Mouse (Mus musculus) fat pad, adult 2 months (tissue): ENCODE data around the gene Tmem164.
"Not testable (repeated sequence)": the region's sequence is repeated elsewhere in the genome, so short reads cannot be mapped to it uniquely, and the experiment has no call there.

Experiments used
- DNase-seq: peaks from one replicate; pipeline ENCODE4 v3.0.0-alpha.2; 2011; ENCODE audit warnings: low read depth, low spot score; ENCODE audit errors: extremely low read depth

Tmem164 gene

DNA sequence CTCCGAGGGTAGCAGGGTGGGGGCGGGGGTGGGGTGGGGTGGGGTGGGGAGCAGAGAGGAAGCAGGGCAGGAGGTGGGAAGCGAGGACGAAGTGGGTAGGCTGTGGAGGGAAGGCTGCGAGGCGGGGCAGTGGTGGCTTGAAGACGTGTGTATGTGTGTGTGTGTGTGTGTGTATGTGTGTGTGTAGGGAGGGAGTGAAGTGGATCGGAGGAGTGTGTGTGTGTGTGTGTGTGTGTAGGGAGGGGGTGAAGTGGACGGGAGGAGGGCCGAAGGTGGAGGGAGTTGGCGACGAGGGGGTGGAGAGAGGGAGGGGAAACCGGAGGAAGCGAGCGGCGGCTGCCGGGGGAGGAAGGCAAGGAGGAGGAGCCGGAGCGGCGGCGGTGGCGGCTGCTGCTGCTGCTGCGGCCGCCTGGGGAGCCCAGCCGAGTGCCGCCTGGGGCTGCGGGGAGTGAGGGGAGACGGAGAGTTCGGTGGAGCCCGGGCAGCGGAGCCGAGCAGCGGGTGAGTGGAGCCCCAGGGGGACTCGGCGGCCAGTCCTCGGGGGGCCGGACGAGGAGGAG is at the start of gene Tmem164:
Gene Tmem164 (plus strand): TSS at position 351 of the 560 bp plus-strand sequence.
- no peak for DNase-seq

DNA sequence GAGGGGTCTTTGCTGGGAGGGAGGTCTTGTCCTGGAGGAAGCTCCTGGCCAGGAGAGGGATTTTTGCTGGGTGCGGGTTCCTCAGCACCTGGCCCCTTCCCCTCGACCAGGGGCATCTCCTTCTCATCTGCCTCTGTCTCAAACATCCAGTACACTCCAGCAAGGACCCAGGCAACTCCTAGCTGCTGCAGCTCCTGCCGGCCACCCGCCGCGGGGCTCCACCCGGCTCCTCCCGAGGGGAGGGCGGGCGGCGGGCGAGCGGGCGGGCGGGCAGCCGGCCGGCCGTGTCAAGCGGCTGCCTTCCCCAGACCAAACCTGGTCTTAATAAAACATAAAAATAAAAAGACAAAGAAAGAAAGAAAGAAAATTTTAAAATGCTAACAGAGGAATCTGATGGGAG is 48.2 kb upstream of the Tmem164 start:
- not testable (repeated sequence) for DNase-seq

DNA sequence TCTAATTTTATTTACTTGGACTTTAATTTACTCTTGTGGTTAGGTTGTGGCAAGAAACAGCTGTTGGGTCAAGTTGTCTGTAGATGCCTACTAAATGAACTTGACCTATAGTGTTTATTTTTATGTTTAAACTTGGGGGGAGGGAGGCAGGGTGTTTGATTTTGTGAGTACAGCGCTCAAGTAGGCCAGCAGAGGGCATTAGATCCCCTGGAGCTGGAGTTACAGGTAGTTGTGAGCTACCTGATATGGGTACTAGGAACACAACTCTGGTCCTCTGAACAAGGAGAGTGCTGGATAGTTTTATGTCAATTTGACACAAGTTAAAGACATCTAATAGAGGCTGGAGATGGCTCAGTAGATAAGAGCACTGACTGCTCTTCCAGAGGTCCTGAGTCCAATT is 34.0 kb upstream of the Tmem164 start:
- no peak for DNase-seq

DNA sequence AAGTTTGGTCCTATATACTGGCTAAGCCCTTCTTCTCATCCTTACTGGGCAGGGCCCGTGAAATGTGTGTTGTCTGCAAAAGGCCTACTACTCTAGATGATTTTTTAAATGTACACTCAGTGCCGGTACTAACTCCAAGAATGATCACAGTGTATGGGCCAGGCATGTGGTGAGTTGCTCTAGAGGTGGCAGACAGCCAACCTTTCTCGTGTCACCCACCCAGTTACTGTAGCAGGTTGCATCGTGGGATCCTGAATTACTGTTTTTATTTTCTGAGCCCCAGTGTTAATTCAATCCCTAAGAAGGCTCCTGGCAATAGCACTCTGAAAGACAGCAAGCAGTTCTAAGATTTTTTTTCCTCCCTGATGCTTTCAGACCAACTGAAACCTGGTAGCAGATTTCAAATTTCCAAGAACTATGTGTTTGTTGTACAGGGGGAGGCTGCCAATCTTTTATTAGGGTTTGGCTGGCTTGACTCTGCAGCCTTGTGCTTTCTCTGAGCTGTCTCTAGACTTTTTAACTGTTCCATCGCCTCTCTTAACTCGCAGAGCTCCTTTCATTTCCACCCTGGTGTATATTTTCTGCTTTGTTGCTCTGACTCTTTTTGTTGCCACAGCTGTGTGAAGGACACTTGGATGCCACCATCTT is 31.0 kb upstream of the Tmem164 start:
- DNase-seq: no peak

DNA sequence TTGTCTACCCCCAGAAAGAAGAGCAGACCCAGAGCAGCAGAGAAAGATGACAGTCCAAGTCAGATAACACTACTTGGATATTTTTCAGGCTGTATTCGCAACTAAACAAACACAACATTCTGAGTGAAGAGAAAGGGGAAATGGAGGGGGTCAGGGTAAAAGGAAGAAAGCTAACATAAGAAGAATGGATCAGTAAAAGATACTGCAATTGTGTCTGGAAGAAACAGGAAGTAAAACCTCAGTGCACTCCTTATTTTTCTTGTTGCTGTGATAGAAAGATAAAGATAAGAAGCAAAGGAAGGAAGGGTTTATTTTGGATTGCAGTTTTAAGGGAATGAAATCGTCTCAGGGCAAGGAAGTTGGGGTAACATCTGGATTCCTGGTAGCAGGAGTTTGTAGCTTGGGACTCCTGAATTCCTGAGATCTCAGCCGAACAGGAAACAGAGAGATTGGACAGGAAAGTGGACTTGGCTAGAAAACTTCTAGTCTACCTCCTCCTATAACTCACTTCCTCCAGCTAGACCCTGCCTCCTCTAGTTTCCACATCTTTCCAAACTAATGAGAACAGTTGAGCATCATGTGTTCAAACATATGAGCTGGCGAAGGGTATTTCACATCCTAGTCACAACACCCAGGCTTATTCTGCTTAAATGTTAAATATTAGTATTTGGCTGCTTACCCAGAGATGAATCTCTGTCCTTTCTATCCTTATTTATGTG is 16.3 kb upstream of the Tmem164 start:
- no peak for DNase-seq

DNA sequence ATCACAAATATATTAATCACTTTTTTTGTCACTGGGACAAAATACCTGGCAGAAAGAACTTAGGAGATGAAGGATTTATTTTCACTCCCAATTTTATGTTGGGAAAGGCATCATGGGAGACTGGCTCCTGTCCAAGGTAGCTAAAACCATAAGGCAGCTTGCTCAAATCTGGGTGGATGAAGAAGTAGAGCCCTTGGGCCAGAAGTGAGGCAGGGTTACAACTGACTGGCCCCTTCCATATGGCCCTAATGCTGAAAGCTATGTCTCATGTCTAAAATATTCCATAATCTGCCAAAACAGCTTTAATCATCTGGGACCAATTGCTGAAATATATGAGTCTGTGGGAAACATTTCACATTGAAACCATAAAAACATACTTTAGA is 15.8 kb upstream of the Tmem164 start:
- no peak for DNase-seq

DNA sequence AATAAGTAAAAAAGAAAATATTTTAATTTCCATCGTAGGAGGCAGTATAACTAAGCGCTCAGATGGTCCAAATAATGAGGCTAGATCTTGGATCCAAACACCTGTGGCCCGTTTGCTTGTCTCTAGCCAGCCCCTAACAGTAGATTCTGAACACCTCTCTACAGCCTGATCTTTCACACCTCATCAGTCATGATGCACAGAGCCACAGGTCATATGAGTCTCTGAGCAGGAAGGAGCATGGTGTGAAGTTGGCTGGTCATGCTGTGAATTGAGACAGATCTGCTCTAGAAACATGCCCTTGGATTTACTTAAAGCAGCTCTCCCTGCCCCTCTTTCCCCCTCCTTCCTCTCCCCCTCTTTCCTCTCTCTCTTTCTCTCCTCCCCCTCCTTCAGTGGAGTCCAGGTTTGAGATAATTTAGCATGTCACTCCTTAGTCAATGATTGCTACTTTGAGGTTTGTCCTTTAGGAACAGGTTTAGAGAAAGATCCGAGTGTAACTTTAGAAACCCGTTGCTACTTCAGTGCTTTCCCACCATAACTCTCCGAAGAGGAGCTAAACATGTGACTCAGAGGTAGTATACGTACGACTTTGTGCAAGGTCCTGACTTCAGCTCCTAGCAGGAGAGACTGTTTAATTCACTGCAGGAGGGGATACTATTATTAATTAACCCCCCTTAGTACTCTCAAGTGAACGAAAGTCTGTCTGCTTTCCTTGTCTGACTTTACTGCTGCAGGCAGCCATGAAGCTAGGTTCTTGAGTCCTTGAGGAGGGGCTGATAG is 11.7 kb upstream of the Tmem164 start:
- no peak for DNase-seq

DNA sequence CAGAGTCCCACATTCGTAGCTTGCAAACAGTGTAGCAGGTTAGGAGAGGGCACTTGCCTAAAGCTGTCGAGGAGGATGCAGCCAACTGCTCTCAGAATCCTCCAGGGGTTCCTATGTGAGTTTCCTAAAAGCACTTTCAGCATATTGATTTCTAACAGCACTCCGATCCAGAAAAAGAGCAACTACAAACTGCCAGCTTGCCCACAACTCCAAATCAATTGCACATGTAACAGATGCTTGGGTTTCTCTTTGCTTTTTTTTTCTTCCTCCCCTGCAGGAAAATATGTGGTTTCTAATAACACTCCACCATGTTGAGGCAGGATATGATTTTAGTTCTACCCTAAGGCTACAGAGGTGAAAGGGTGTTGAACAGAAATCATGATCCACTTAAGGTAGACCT is 11.1 kb upstream of the Tmem164 start:
- DNase-seq: no peak

DNA sequence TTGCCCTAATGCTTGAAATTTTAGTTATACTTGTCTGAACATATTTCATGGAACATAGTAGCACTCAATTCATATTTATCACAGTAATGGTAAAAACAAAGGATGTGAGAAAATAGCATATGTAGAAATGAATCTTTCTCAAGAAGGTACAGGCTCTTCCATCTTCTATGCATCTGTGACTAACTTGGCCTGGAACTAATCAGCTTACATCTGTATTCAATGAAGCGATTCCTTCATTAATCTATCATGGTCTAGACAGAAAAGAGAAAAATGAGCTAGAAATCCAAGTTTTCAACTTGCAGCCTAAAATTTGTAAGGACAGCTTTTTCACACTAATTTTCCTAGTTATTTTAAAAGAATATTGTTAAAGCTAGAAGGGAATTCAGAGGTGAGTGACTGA is 10.1 kb upstream of the Tmem164 start:
- no peak for DNase-seq

DNA sequence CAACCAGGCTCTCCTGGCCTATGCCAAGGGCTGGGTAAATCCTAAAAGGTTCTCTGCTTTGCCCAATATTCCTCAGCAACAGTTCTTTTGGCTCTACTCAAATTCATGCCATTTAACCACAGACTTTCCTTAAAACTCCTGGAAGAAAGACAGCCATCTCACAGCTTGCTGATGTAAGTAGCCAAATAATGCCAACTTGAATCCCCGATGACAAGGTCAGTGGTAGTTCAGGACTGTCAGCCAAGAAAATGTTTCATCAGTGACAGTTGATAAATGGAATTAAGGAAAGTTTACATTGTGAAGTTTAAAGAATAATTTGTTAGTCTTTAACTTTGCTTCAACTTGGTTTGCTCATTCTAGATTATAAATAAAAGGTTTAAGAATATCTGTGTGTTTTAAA is 8.5 kb upstream of the Tmem164 start:
- DNase-seq: no peak

DNA sequence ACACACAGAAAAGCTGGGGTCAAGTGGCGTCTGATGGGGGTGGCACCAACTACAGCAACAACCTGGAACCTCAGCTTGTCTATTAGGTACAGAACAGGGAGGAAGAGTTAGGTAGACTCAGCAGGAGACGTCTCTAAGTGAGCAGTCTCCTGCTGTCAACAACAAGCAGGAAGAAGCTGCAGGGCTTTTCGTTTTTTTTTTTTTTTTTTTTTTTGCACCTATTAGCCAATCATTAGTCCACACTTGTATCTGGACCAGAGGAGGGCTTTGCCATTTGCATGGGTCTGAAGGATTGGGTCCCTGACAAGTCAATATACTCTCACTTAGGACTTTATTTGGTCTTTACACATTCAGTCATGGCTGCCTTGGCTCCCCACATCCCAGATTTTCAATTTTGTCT is 4.0 kb upstream of the Tmem164 start:
- no peak for DNase-seq

DNA sequence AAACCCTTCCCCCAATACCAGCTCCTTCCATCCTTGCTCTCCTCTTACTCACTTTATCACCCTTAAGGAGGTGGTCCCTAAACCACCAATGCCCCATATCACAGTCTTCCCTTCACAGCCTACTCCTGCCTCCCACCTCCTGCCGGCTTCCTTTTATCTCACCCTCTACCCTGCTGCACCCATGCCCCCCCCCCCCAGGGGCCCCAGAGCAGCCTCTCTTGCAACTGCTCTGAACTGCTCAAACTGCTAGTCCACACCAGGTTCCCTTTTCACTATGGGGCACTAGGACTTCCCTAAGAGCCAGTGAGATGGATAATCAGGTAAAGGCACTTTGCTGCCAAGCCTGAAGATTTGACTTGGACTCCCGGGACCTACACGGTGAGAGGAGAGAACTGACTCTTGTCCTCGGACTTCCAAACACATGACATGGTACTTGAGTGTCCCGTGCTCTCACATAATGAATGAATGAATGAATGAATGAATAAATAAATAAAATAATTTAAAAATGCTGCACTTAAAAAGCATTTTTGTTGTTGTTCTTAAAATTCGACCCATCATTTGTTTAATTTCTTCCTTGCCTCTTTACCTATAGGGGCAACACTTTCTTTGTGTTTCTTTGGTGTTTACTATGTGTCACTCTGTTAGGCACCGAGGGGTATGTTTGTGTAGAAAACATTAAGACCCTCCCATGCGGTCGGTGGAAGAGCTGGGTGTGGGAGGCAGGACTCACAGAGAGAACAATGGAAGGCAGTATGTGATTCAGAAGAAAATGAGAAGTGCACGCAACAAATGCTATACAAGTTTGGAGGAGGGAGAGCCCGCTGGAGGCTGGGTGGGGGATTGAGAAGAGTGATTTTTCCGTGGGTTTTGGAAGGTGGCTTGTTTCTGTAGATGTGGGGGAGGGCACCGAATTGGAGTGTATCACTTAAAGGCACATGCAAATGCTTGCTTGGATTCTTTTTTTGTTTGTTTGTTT is 2.4 kb upstream of the Tmem164 start:
- no peak for DNase-seq

DNA sequence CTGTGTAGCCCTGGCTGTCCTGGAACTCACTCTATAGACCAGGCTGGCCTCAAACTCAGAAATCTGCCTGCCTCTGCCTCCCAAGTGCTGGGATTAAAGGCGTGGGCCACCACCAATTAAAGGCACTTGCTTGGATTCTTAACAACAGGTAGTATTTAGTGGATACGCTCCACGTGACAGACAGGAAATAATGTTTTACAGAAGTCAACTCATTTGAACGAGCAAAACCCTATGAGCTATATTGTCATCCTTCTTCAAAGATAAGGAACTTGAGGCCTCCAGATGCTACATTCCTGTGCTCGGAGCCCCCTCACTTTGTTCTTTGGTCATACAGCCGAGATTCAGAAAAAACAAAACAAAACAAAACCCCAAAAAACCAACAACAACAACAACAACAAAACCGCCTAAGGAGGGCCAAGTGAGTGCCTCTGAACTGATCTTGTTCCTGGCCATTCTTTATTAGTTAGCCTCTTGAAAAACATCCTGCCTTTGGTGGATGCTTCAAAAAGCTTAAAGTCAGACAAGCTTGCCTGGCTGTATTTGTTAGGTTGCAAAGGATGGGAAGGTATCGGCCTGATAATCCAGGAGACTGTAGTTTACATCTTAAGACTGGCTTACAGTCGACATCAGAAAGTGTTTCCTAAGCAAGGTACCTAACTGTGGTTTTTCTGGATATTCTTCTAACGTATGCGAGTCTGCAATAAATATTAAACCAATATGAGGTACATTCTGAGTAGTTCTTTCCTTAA is 1.5 kb upstream of the Tmem164 start:
- DNase-seq: no peak

DNA sequence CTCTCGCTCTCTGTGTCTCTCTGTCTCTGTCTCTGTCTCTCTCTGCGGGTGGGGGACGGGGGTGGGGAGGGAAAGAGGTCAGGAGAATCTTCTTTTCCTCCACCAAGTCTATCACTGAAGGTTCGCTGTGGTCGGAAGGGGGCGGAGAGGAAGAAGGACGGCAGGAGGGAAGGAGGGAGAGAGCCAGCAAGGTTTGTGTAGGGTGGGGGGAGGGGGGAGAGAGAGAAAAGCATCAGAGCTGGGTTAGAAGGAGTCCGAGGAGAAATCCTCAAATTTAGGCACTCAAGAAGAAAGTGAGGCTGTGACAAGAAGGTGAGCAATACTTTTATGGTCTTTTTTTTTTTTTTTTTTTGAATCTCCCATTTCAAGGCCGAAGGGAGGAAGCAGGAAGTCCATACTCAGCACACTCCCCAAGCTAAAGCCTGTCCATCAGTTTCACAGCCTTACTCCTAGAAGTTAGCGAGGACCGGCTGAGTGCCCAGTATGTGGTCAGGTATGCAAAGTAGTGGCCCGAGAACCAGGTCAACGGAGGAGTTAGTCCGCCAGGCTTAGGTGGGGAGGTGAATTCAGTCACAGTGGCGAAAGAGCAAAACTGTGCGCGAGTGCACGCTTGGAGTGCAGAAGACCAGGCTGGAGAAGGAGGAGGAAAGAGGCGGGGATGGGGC is 683 bp upstream of the Tmem164 start:
- no peak for DNase-seq

DNA sequence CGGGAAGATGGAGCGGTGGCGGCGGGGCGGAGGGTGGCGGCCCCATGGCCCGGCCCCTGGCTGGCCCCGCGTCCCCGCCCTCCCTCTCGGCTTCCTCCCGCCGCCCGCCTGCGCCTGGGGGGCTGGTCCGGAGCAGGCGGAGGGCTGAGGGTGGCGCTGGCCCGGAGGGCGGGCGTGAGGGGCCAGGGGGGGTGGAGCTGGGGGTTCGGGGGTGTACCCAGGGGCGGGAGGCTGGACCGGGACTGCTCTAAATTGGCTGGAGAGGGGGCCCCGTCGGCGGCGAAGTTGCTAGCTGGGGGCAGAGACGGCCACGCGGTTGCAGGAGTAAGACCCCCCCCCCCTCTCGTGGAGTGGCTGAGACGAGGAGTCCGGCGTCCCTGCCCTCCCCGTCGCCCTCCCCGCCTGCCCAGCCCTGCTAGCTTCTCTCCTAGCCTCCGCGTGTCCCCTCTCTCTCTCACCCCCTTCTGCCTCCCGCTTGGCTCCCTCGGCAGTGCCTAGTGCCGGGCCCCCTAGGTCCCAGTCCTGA is 473 bp downstream of the Tmem164 start:
- no peak for DNase-seq

DNA sequence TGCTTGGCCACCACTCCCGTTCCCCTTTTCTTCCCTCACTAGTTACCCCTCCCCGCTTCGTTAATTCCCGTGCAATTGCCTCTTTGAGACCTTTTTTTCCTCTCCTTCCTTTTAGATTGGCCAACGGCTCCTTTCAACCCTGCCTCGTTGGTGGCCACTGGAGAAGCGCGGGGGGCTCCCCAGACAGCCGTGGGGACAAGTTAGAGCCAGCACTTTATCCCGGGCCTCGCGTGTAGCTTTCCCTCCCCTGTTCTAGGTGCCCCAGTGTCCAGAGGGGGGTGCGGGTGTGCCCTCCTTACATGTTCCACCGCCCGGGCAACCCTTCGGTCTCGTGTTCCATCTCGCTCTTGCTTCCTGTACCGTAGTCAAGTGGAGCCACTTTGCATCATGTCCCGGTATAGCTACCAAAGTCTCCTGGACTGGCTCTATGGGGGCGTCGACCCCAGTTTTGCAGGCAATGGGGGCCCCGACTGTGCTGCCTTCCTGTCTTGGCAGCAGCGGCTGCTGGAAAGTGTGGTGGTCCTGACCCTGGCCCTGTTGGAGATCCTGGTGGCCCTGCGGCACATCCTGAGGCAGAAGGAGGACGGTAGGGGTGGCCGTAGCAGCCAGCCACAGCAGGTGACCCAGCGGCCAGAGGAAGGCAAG is 1.1 kb downstream of the Tmem164 start:
- DNase-seq: no peak

DNA sequence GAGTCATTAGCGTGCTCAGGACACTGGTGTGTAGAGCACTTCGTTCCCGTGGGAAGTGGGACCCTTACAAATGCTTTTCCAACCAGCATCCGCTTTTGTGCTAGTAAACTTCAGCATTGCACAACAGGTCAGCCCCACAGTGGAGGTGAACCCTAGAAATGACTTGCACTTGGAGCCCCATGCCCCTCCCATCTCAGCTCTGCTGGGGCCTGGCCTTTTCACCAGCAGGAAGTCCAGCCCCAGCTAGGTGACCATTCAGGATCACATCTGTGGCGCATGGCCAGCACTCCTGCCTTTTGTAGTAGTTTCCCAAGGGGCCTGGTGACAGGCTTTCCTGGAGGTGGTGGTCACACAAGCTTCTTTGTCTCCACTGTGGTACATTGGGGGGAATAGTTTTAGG is 1.8 kb downstream of the Tmem164 start:
- no peak for DNase-seq

DNA sequence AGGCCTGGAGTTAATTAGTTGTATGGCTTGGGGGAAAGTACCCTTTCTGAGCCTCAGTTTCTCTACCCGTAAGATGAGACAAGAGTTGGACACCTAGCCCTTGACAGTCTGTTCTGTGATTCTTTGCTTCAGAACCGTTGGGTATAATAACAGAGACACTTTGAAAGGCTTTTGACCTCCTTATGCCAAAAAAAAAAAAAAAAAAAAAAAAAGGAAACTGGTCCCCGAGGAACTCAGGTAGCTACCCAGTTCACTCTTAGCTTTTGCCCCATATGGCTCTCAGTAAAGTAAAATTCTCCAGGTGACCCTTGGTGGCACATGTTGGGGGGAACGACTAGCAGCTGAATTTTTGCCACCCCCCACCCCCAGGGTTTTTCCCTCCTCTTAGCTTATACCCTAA is 3.5 kb downstream of the Tmem164 start:
- DNase-seq: no peak

DNA sequence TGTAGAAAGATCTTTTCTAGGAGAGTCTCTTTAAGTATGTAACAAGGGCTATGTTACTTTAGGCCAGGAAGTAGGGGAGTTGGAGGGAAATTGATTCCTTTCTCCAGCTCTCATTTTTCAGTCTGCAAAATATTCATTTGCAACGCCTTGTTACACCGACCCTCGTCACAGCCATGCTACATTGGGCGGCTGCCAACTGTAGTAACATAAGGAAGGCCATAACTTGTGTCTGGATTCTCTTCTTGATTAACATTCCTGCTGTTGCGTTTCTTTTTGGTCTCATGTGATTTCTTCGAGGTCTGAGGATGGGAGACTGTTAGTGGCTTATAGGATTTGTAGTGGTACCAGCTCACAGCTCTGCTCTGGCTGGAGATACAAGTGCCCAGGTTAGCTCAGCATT is 4.5 kb downstream of the Tmem164 start:
- no peak for DNase-seq
